Mouse (Mus musculus): Measurements from ENCODE around the gene Slc39a2. TPM values are rescaled to one million over a fixed set of nuclear protein-coding genes. Genes with fewer than 3 reads are reported as not detected.

The Slc39a2 gene
- total and polyA plus RNA-seq, 3 experiments = 0.45 to 0.61 (median 0.58) TPM

DNA sequence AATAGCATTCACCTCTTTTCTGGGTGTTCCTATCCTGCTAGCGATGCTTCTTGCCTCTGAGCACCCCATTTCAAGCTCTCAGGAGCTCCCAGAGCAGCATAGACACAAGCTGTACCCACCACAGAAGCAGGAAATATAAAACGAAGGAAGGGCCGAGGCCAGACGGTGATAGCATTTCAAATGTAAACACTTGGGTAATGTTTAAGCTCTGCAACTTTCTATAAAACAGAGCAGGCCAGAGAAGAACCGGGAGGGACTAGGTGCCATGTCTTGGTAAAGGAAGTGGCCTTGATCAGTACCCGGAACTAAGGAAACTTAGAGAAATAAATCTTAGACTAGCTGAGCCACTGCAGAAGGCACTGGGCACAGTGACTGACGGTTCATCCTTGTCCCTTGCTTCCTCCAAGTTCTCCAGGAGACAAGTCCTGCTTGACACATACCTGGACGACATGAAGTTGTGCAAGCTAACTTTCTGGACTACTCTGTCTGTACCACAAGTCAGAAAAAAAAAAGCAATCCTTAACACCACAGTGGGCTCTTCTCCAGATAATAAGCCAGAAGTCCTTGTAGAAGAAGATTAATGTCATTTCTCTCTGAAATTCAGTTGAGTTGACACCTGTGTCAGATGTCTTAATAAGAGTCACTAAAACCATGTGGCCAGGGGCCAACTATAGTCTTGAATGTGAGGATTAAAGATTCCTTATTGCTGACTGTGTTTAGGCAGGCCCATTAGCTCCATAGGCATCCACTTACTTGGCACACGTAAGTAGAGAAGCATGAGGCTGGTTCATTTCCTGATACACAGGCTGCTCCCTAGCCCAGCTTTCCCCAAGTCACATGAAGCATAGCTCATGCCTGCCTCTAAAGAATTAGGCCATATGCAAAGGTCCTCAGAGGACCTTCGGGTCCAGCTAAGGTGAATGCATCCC, 39.7 kb downstream of the Slc39a2 start:
- DNase-seq = no peak

- DNase-seq = no peak
Measured at GRCm38 (mm10) chr14:51939005-51939404, 46.3 kb downstream of the Slc39a2 start.

DNA sequence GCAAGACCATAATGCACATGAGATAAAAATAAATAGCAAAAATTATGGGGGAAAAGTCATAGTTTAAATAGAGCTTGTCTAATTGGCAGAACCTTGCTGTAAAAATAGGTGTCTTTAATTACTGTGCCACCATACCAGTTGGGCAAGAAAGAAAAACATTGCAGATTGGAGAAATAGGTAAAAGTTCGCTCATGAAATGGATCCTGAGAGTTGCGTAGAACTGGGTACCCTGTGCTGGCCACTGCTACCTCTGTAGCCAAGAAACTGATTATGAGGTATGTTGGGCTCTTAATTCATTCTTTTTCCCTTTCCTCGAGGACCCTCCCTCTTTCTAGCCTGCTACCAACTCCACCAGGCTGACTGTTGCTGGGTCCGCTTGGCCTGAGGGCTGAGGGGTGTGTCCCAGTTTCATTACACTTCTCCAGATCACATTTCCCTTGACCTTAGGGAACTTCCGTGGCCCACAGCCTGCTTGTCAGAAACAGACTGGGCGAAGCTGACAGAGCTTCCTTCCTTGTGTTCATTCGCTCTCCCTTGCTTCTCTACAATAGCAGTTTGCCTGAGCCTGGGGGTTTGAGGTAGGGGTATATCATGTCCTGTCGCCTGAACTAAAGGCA, 48.4 kb downstream of the Slc39a2 start:
- peak; percentile 78 for DNase-seq

DNA sequence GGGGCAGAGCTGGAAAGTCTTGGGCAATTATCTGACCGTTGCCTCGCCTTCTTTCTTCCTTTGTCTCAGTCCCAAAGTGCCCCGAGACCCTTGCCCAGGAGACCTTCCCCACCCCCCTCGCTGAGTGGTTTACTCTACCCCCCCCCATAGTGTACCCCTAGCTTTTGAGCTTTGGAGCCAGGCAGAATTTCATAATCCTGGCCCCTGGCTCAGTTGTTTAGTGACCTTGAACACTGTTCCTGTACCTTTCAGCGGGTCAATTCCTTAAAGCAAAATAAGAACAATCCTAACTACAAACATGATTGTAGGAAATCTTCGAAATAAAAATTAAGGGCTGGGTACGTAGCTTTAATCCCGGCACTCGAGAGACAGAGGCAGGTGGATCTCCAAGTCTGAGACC, 48.9 kb downstream of the Slc39a2 start:
- peak; percentile 34 for DNase-seq

GRCm38 (mm10) chr14:51942236-51942635, 49.5 kb downstream of the Slc39a2 start:
- no peak for DNase-seq

GRCm38 (mm10) chr14:51943336-51943735, 50.6 kb downstream of the Slc39a2 start:
- DNase-seq = no peak

Other genes with a start within 250 kb of the Slc39a2 start
- gene Gm17079, start 197.4 kb upstream of the Slc39a2 start, total RNA-seq (2021) = not detected
- not detected in 2 replicates for gene Gm17079, start 197.4 kb upstream of the Slc39a2 start, polyA plus RNA-seq (2012; rRNA removed)
- not detected for gene Gm5800, start 175.7 kb upstream of the Slc39a2 start, total RNA-seq (2021)
- not detected in 2 replicates for gene Gm5800, start 175.7 kb upstream of the Slc39a2 start, polyA plus RNA-seq (2012; rRNA removed)
- gene Ang4, start 119.3 kb upstream of the Slc39a2 start, total RNA-seq (2021) = not detected
- gene Ang4, start 119.3 kb upstream of the Slc39a2 start, polyA plus RNA-seq (2012; rRNA removed) = not detected in 2 replicates
- not detected for gene AY358078, start 92.8 kb upstream of the Slc39a2 start, total RNA-seq (2021)
- gene AY358078, start 92.8 kb upstream of the Slc39a2 start, polyA plus RNA-seq (2012; rRNA removed) = not detected in 2 replicates
- gene Ear6, start 39.2 kb upstream of the Slc39a2 start, total RNA-seq (2021) = not detected
- gene Ear6, start 39.2 kb upstream of the Slc39a2 start, polyA plus RNA-seq (2012; rRNA removed) = not detected in 2 replicates
- 10 to 100 TPM; 31.0 to 33.4 TPM for gene Mettl17, start 8.0 kb upstream of the Slc39a2 start, total RNA-seq (2021)
- 48.8 and 99.4 TPM in 2 replicates for gene Mettl17, start 8.0 kb upstream of the Slc39a2 start, polyA plus RNA-seq (2012; rRNA removed)
- gene Ndrg2, start 21.3 kb downstream of the Slc39a2 start, total RNA-seq (2021) = 100 to 1,000 TPM; 223 to 343 TPM
- 390 and 417 TPM in 2 replicates for gene Ndrg2, start 21.3 kb downstream of the Slc39a2 start, polyA plus RNA-seq (2012; rRNA removed)
- not detected for gene Tppp2, start 25.5 kb downstream of the Slc39a2 start, total RNA-seq (2021)
- gene Tppp2, start 25.5 kb downstream of the Slc39a2 start, polyA plus RNA-seq (2012; rRNA removed) = not detected in 2 replicates
- gene Rnase13, start 29.9 kb downstream of the Slc39a2 start, total RNA-seq (2021) = not detected
- not detected in 2 replicates for gene Rnase13, start 29.9 kb downstream of the Slc39a2 start, polyA plus RNA-seq (2012; rRNA removed)
- gene Arhgef40, start 91.8 kb downstream of the Slc39a2 start, total RNA-seq (2021) = 10 to 100 TPM; 39.7 to 56.9 TPM
- gene Arhgef40, start 91.8 kb downstream of the Slc39a2 start, polyA plus RNA-seq (2012; rRNA removed) = 97.8 and 107 TPM in 2 replicates
- gene Tmem253, start 122.8 kb downstream of the Slc39a2 start, total RNA-seq (2021) = 1 to 10 TPM; 1.6 to 2.1 TPM
- 0.36 and 0.83 TPM in 2 replicates for gene Tmem253, start 122.8 kb downstream of the Slc39a2 start, polyA plus RNA-seq (2012; rRNA removed)
- gene Zfp219, start 127.8 kb downstream of the Slc39a2 start, total RNA-seq (2021) = 10 to 100 TPM; 40.7 to 52.9 TPM
- 133 and 156 TPM in 2 replicates for gene Zfp219, start 127.8 kb downstream of the Slc39a2 start, polyA plus RNA-seq (2012; rRNA removed)
- gene Olfr221, start 149.6 kb downstream of the Slc39a2 start, total RNA-seq (2021) = not detected
- not detected in 2 replicates for gene Olfr221, start 149.6 kb downstream of the Slc39a2 start, polyA plus RNA-seq (2012; rRNA removed)
- gene Hnrnpc, start 211.1 kb downstream of the Slc39a2 start, total RNA-seq (2021) = 100 to 1,000 TPM; 240 to 298 TPM
- 24.4 and 40.6 TPM in 2 replicates for gene Hnrnpc, start 211.1 kb downstream of the Slc39a2 start, polyA plus RNA-seq (2012; rRNA removed)
- 1 to 10 TPM in 1 of 2 experiments, under 1 TPM in 1; 0.26 to 1.2 TPM for gene Rpgrip1, start 217.8 kb downstream of the Slc39a2 start, total RNA-seq (2021)
- gene Rpgrip1, start 217.8 kb downstream of the Slc39a2 start, polyA plus RNA-seq (2012; rRNA removed) = 0.33 and 0.55 TPM in 2 replicates